Mouse (Mus musculus) liver, adult 2 months (tissue): ENCODE measurements around the gene Scamp2.

Experiments used
- CTCF ChIP-seq: fragments of 200-500 bp; IDR thresholded peaks from 2 replicates; pipeline ENCODE4 v1.5.1; 2011; ENCODE audit warnings: low read depth, low read length, control low read depth
- POLR2A ChIP-seq: fragments of 200-500 bp; IDR thresholded peaks from 2 replicates; pipeline ENCODE4 v1.6.1; 2011; ENCODE audit warnings: low read length, control low read depth; ENCODE audit not compliant: insufficient read depth; ENCODE audit errors: extremely low read depth

GRCm38 (mm10) chr9:57627191-57627590 lies 66.4 kb downstream of the Scamp2 start:
- TF ChIP-seq CTCF = no peak
- TF ChIP-seq POLR2A = no peak
